ENCODE assay signal across 18 mouse cellular contexts in the genomic region with DNA sequence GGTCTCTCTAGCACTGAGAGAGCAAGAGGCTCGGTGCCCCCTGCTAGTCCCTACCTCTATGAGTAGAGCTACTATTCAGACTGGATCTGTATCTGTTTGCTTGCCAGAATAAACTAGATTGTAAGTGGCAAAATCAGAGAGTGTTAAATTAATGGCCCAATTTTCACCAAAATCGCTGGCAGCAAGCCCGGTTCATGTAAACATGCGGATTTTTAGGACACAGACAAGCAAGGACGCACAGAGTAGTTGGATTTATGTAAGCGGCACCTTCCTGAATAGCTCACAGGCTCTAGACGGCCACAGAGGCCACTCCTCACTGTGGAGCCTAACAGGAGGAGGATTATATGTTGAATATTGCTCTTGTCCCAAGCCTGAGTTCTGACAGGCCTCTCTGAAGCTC. TPM values are rescaled to one million over a fixed set of nuclear protein-coding genes. Genes with fewer than 3 reads are reported as not detected.
DNase-seq lines count a peak whose midpoint lies in the region; ATAC-seq lines count a peak whose summit lies in the region.
"Had no signal": no experiment of that assay in that cellular context is flagged by ENCODE, and none has a peak within 500 bp of the region (broad histone marks: within the 10 kb centered on the region; RNA-seq: fewer than 3 reads in every experiment).

No protein-coding gene starts in this region.

- H3K27ac ChIP-seq in liver, embryonic 15.5 days (replicated peaks): peak overlapping the region; percentile 57
- H3K27ac ChIP-seq in liver, embryonic 12.5 days: no peak overlapping the region
- H3K27ac ChIP-seq in forebrain, embryonic 15.5 days (replicated peaks): no peak overlapping the region
- H3K27ac ChIP-seq: forebrain, embryonic 13.5 days; gastrocnemius, adult 2 months; hindbrain, embryonic 10.5 days; hindbrain, embryonic 14.5 days had no signal

- H3K36me3 ChIP-seq in liver, embryonic 15.5 days (replicated peaks): no peaks in the 10 kb centered on the region
- H3K36me3 ChIP-seq in liver, embryonic 12.5 days: no peaks in the 10 kb centered on the region
- no peaks in the 10 kb centered on the region for H3K36me3 ChIP-seq in forebrain, embryonic 15.5 days
- H3K36me3 ChIP-seq: G1E; heart, embryonic 12.5 days; hindbrain, embryonic 10.5 days had no signal

- H3K9me3 ChIP-seq in liver, embryonic 15.5 days (replicated peaks): no peaks in the 10 kb centered on the region
- H3K9me3 ChIP-seq in liver, embryonic 12.5 days (replicated peaks): no peaks in the 10 kb centered on the region
- no peaks in the 10 kb centered on the region for H3K9me3 ChIP-seq in forebrain, embryonic 15.5 days
- H3K9me3 ChIP-seq: forebrain, embryonic 13.5 days; G1E; heart, embryonic 12.5 days; hindbrain, embryonic 10.5 days had no signal

- no peak overlapping the region for H3K4me2 ChIP-seq in liver, embryonic 15.5 days
- no peak overlapping the region for H3K4me2 ChIP-seq in liver, embryonic 12.5 days
- H3K4me2 ChIP-seq in forebrain, embryonic 15.5 days (replicated peaks): no peak overlapping the region
- H3K4me2 ChIP-seq: forebrain, embryonic 13.5 days; heart, embryonic 12.5 days; hindbrain, embryonic 14.5 days had no signal

- no peak overlapping the region for H3K9ac ChIP-seq in liver, embryonic 15.5 days
- no peak overlapping the region for H3K9ac ChIP-seq in liver, embryonic 12.5 days
- no peak overlapping the region for H3K9ac ChIP-seq in forebrain, embryonic 15.5 days (replicated peaks)
- H3K9ac ChIP-seq: forebrain, embryonic 13.5 days; heart, embryonic 12.5 days; hindbrain, embryonic 14.5 days had no signal

- peak; percentile 44 for DNase-seq in cerebellum, adult 9-11 months
- no peak for DNase-seq in cerebellum, postnatal 4 days (ENCODE audit: low spot score in 2 of 2)
- peak; percentile 9 for DNase-seq in retina, adult 2 months (ENCODE audit: low read depth, low spot score)
- DNase-seq in retina, embryonic 14.5 days (ENCODE audit: low spot score): no peak
- DNase-seq: adrenal gland, postnatal 14 days; B cell, adult 2 months; gastrocnemius, adult 2 months; gastrocnemius, postnatal 25 days had no signal

- 65% methylated on average over 7 of the region's 7 CpGs for WGBS in liver, embryonic 15.5 days (ENCODE audit: insufficient replicate concordance)
- WGBS in liver, embryonic 12.5 days (ENCODE audit: insufficient replicate concordance): 59% methylated on average over 7 of the region's 7 CpGs
- 51% methylated on average over 7 of the region's 7 CpGs for WGBS in forebrain, embryonic 15.5 days

- H3K4me1 ChIP-seq in liver, embryonic 15.5 days (replicated peaks): peaks cover 13% of the 10 kb centered on the region; the same call in 1 of the 2 replicates
- H3K4me1 ChIP-seq in liver, embryonic 12.5 days: peaks cover 9% of the 10 kb centered on the region
- H3K4me1 ChIP-seq in forebrain, embryonic 15.5 days: 0 out of 2 replicates have a peak, but pooled peaks cover 2% of the 10 kb centered on the region
- H3K4me1 ChIP-seq: heart, embryonic 12.5 days had no signal

- no peak for ATAC-seq in liver, embryonic 15.5 days (ENCODE audit: insufficient read depth)
- ATAC-seq in liver, embryonic 12.5 days: no peak
- no peak for ATAC-seq in forebrain, embryonic 15.5 days (replicated peaks)
- ATAC-seq: CD4-positive, CD25-positive, alpha-beta regulatory T cell, adult 4 months; forebrain, embryonic 13.5 days had no signal

- no peak overlapping the region for H3K4me3 ChIP-seq in liver, embryonic 15.5 days (replicated peaks)
- H3K4me3 ChIP-seq in liver, embryonic 12.5 days: no peak overlapping the region
- H3K4me3 ChIP-seq in forebrain, embryonic 15.5 days: no peak overlapping the region
- H3K4me3 ChIP-seq: forebrain, embryonic 13.5 days; gastrocnemius, adult 2 months; heart, embryonic 12.5 days; hindbrain, embryonic 10.5 days had no signal

- H3K27me3 ChIP-seq in liver, embryonic 15.5 days: 0 out of 2 replicates have a peak, but pooled peaks cover 3% of the 10 kb centered on the region
- peaks cover 19% of the 10 kb centered on the region for H3K27me3 ChIP-seq in liver, embryonic 12.5 days (replicated peaks)
- no peaks in the 10 kb centered on the region for H3K27me3 ChIP-seq in forebrain, embryonic 15.5 days
- H3K27me3 ChIP-seq: forebrain, embryonic 13.5 days had no signal

RNA-seq across cellular contexts. Expression of gene Asgr1, which starts 0.7 kb away (rescaled TPM):
- 6.8 and 7.3 TPM in 2 replicates for polyA plus RNA-seq in liver, embryonic 15.5 days (2015; fragmentation: Nextera tagmentation; extraction: Ambion mirVana)
- 0.51 and 0.63 TPM in 2 replicates for polyA plus RNA-seq in liver, embryonic 12.5 days (2016; fragmentation: Nextera tagmentation; extraction: Ambion mirVana)
- 1.8 and 2.0 TPM in 2 replicates for polyA plus RNA-seq in forebrain, embryonic 15.5 days (2015; fragmentation: Nextera tagmentation; extraction: Ambion mirVana)
- polyA plus RNA-seq: CD4-positive, CD25-positive, alpha-beta regulatory T cell, adult 4 months; G1E; heart, embryonic 16.5 days had no signal

RNA-seq across cellular contexts. Expression of gene Dlg4, which starts 36.4 kb away (rescaled TPM):
- 0.63 and 0.93 TPM in 2 replicates for polyA plus RNA-seq in liver, embryonic 15.5 days (2015; fragmentation: Nextera tagmentation; extraction: Ambion mirVana)
- polyA plus RNA-seq in liver, embryonic 12.5 days (2016; fragmentation: Nextera tagmentation; extraction: Ambion mirVana): 2.3 and 2.7 TPM in 2 replicates
- polyA plus RNA-seq in forebrain, embryonic 15.5 days (2015; fragmentation: Nextera tagmentation; extraction: Ambion mirVana): 27.8 and 29.8 TPM in 2 replicates

RNA-seq across cellular contexts. Expression of gene Acadvl, which starts 37.9 kb away (rescaled TPM):
- 111 and 124 TPM in 2 replicates for polyA plus RNA-seq in liver, embryonic 15.5 days (2015; fragmentation: Nextera tagmentation; extraction: Ambion mirVana)
- polyA plus RNA-seq in liver, embryonic 12.5 days (2016; fragmentation: Nextera tagmentation; extraction: Ambion mirVana): 89.9 and 91.3 TPM in 2 replicates
- polyA plus RNA-seq in forebrain, embryonic 15.5 days (2015; fragmentation: Nextera tagmentation; extraction: Ambion mirVana): 57.0 and 60.7 TPM in 2 replicates

RNA-seq across cellular contexts. Expression of gene Asgr2, which starts 39.3 kb away (rescaled TPM):
- 10.7 and 13.0 TPM in 2 replicates for polyA plus RNA-seq in liver, embryonic 15.5 days (2015; fragmentation: Nextera tagmentation; extraction: Ambion mirVana)
- polyA plus RNA-seq in liver, embryonic 12.5 days (2016; fragmentation: Nextera tagmentation; extraction: Ambion mirVana): 4.3 and 4.8 TPM in 2 replicates
- polyA plus RNA-seq in forebrain, embryonic 15.5 days (2015; fragmentation: Nextera tagmentation; extraction: Ambion mirVana): not detected in 2 replicates
- polyA plus RNA-seq: CD4-positive, CD25-positive, alpha-beta regulatory T cell, adult 4 months; forebrain, embryonic 13.5 days; G1E; heart, embryonic 12.5 days; hindbrain, embryonic 10.5 days; hindbrain, embryonic 14.5 days had no signal

RNA-seq across cellular contexts. Expression of gene Dvl2, which starts 52.8 kb away (rescaled TPM):
- 5.3 and 5.5 TPM in 2 replicates for polyA plus RNA-seq in liver, embryonic 15.5 days (2015; fragmentation: Nextera tagmentation; extraction: Ambion mirVana)
- 13.4 and 13.7 TPM in 2 replicates for polyA plus RNA-seq in liver, embryonic 12.5 days (2016; fragmentation: Nextera tagmentation; extraction: Ambion mirVana)
- 35.3 and 37.5 TPM in 2 replicates for polyA plus RNA-seq in forebrain, embryonic 15.5 days (2015; fragmentation: Nextera tagmentation; extraction: Ambion mirVana)

Comparison
In these comparisons a context has a peak if more than half of its experiments do, and no peak if none do; other contexts are left out.
1. DNase-seq: peak in cerebellum, adult 9-11 months (single experiment) and retina, adult 2 months (single experiment); none in cerebellum, postnatal 4 days (0 of 2) and retina, embryonic 14.5 days (single experiment).